21 mouse cellular contexts compared by ENCODE assay signal in genomic region chr9:42174349-42174955, GRCm38 (mm10). TPM values are rescaled to one million over a fixed set of nuclear protein-coding genes. Genes with fewer than 3 reads are reported as not detected.
A peak's percentile ranks its signal among the peaks of the same experiment; 100 is the strongest.
DNase-seq lines count a peak whose midpoint lies in the region; ATAC-seq and TF ChIP-seq lines count a peak whose summit lies in the region.
"Had no signal": no experiment of that assay in that cellular context is flagged by ENCODE, and none has a peak within 500 bp of the region (broad histone marks: within the 10 kb centered on the region; RNA-seq: fewer than 3 reads in every experiment).

No protein-coding gene starts in this region.

- no peak for TF ChIP-seq CTCF in midbrain, postnatal 0 days (IDR thresholded peaks at IDR 0.05)
- no peak for TF ChIP-seq CTCF in gastrocnemius, adult 2 months (IDR thresholded peaks at IDR 0.05)

- peak; percentile 23 for DNase-seq in midbrain, embryonic 10.5 days (ENCODE audit: low spot score)
- DNase-seq in midbrain, postnatal 0 days (ENCODE audit: low spot score), result no peak
- no peak for DNase-seq in gastrocnemius, adult 18-20 months (ENCODE audit: low spot score)
- no peak for DNase-seq in lung, postnatal 10 days
- DNase-seq in adrenal gland, postnatal 25 days, result no peak
- no peak for DNase-seq in gastrocnemius, adult 2 months
- DNase-seq: adrenal gland, postnatal 10 days; B cell, adult 2 months; cerebellum, postnatal 14 days; gastrocnemius, postnatal 36 days; heart, postnatal 36 days; kidney, adult 11 months; kidney, postnatal 14 days; lung, adult 2 months; right cerebral cortex, postnatal 14 days; thymus, postnatal 25 days had no signal

- H3K27ac ChIP-seq in midbrain, embryonic 10.5 days (replicated peaks), result peak overlapping the region; percentile 75
- H3K27ac ChIP-seq in midbrain, postnatal 0 days (ENCODE audit: low read depth, low read length), result no peak overlapping the region
- peak overlapping the region; percentile 78 for H3K27ac ChIP-seq in forebrain, embryonic 12.5 days
- peak overlapping the region; percentile 30; the same call in 1 of the 2 replicates for H3K27ac ChIP-seq in hindbrain, embryonic 15.5 days (replicated peaks)
- H3K27ac ChIP-seq in gastrocnemius, adult 2 months, result no peak overlapping the region
- H3K27ac ChIP-seq: embryonic facial prominence, embryonic 13.5 days had no signal

- H3K9me3 ChIP-seq in midbrain, embryonic 10.5 days (replicated peaks), result no peaks in the 10 kb centered on the region
- H3K9me3 ChIP-seq in midbrain, postnatal 0 days (ENCODE audit: low read length), result no peaks in the 10 kb centered on the region
- no peaks in the 10 kb centered on the region for H3K9me3 ChIP-seq in forebrain, embryonic 12.5 days
- no peaks in the 10 kb centered on the region for H3K9me3 ChIP-seq in hindbrain, embryonic 15.5 days
- H3K9me3 ChIP-seq: embryonic facial prominence, embryonic 13.5 days; G1E; heart, embryonic 12.5 days had no signal

- no peaks in the 10 kb centered on the region for H3K27me3 ChIP-seq in midbrain, embryonic 10.5 days (ENCODE audit: low read depth, poor library complexity, severe bottlenecking)
- H3K27me3 ChIP-seq in midbrain, postnatal 0 days (ENCODE audit: insufficient read depth, low read length), result no peaks in the 10 kb centered on the region
- no peaks in the 10 kb centered on the region for H3K27me3 ChIP-seq in forebrain, embryonic 12.5 days
- no peaks in the 10 kb centered on the region for H3K27me3 ChIP-seq in hindbrain, embryonic 15.5 days
- H3K27me3 ChIP-seq: embryonic facial prominence, embryonic 13.5 days; heart, embryonic 12.5 days had no signal

- WGBS in midbrain, embryonic 10.5 days, result 16% methylated on average over 2 of the region's 2 CpGs
- WGBS in midbrain, postnatal 0 days, result 10% methylated on average over 2 of the region's 2 CpGs
- 10% methylated on average over 2 of the region's 2 CpGs for WGBS in forebrain, embryonic 12.5 days
- 19% methylated on average over 2 of the region's 2 CpGs for WGBS in hindbrain, embryonic 15.5 days

- peaks cover 24% of the 10 kb centered on the region for H3K4me1 ChIP-seq in midbrain, embryonic 10.5 days
- H3K4me1 ChIP-seq in midbrain, postnatal 0 days (ENCODE audit: insufficient read depth, low read length), result 0 out of 2 replicates have a peak, but pooled peaks cover 2% of the 10 kb centered on the region
- peaks cover 21% of the 10 kb centered on the region for H3K4me1 ChIP-seq in forebrain, embryonic 12.5 days
- peaks cover 7% of the 10 kb centered on the region for H3K4me1 ChIP-seq in hindbrain, embryonic 15.5 days (replicated peaks)
- H3K4me1 ChIP-seq: embryonic facial prominence, embryonic 13.5 days; heart, embryonic 12.5 days had no signal

- H3K4me2 ChIP-seq in midbrain, postnatal 0 days (ENCODE audit: low read depth, low read length, poor library complexity, severe bottlenecking), result no peak overlapping the region
- H3K4me2 ChIP-seq in forebrain, embryonic 12.5 days, result no peak overlapping the region
- H3K4me2 ChIP-seq in hindbrain, embryonic 15.5 days, result no peak overlapping the region
- H3K4me2 ChIP-seq: embryonic facial prominence, embryonic 13.5 days; heart, embryonic 12.5 days had no signal

- H3K36me3 ChIP-seq in midbrain, embryonic 10.5 days, result no peaks in the 10 kb centered on the region
- H3K36me3 ChIP-seq in midbrain, postnatal 0 days (ENCODE audit: insufficient read depth, low read length), result no peaks in the 10 kb centered on the region
- H3K36me3 ChIP-seq in forebrain, embryonic 12.5 days (replicated peaks), result no peaks in the 10 kb centered on the region
- H3K36me3 ChIP-seq in hindbrain, embryonic 15.5 days, result no peaks in the 10 kb centered on the region
- H3K36me3 ChIP-seq: embryonic facial prominence, embryonic 13.5 days; G1E; heart, embryonic 12.5 days had no signal

- H3K4me3 ChIP-seq in midbrain, embryonic 10.5 days, result no peak overlapping the region
- H3K4me3 ChIP-seq in midbrain, postnatal 0 days (ENCODE audit: low read depth, low read length), result no peak overlapping the region
- no peak overlapping the region for H3K4me3 ChIP-seq in forebrain, embryonic 12.5 days (replicated peaks)
- H3K4me3 ChIP-seq in hindbrain, embryonic 15.5 days, result no peak overlapping the region
- no peak overlapping the region for H3K4me3 ChIP-seq in gastrocnemius, adult 2 months
- H3K4me3 ChIP-seq: embryonic facial prominence, embryonic 13.5 days; heart, embryonic 12.5 days had no signal

- no peak overlapping the region for H3K9ac ChIP-seq in midbrain, postnatal 0 days (replicated peaks; ENCODE audit: low read length, poor library complexity, severe bottlenecking)
- no peak overlapping the region for H3K9ac ChIP-seq in forebrain, embryonic 12.5 days
- no peak overlapping the region for H3K9ac ChIP-seq in hindbrain, embryonic 15.5 days
- H3K9ac ChIP-seq: embryonic facial prominence, embryonic 13.5 days; heart, embryonic 12.5 days had no signal

- no peak for ATAC-seq in midbrain, postnatal 0 days (ENCODE audit: low FRiP score)
- ATAC-seq in forebrain, embryonic 12.5 days (ENCODE audit: low FRiP score), result peak; percentile 68; the same call in 1 of the 2 replicates
- ATAC-seq in hindbrain, embryonic 15.5 days (ENCODE audit: low FRiP score, low read depth), result no peak

- intact Hi-C loops in gastrocnemius, adult 2 months (cut with DNase I), result no loop called here

RNA-seq across cellular contexts. Expression of gene Sorl1, which starts 50.4 kb away (rescaled TPM):
- 2.3 and 3.8 TPM in 2 replicates for polyA plus RNA-seq in midbrain, embryonic 10.5 days (2016; fragmentation: Nextera tagmentation; extraction: Ambion mirVana)
- 21.9 and 24.8 TPM in 2 replicates for total RNA-seq in midbrain, postnatal 0 days (2014; rRNA removed)
- 6.7 and 7.1 TPM in 2 replicates for polyA plus RNA-seq in midbrain, postnatal 0 days (2015; fragmentation: Nextera tagmentation; extraction: Ambion mirVana)
- 8.2 and 11.1 TPM in 2 replicates for polyA plus RNA-seq in forebrain, embryonic 12.5 days (2016; fragmentation: Nextera tagmentation; extraction: Ambion mirVana)
- 11.2 and 12.4 TPM in 2 replicates for polyA plus RNA-seq in hindbrain, embryonic 15.5 days (2015; fragmentation: Nextera tagmentation; extraction: Ambion mirVana)
- total RNA-seq in gastrocnemius, adult 18-20 months (2021), result 10 to 100 TPM; 37.8 to 38.9 TPM
- 16.3 and 20.9 TPM in 2 replicates for total RNA-seq in adrenal gland, postnatal 25 days (2021)
- 10 to 100 TPM; 38.7 to 43.4 TPM for total RNA-seq in gastrocnemius, adult 2 months (2021)

Comparison
In these comparisons a context has a peak if more than half of its experiments do, and no peak if none do; other contexts are left out.
1. H3K27ac ChIP-seq: peak in midbrain, embryonic 10.5 days (single experiment), forebrain, embryonic 12.5 days (single experiment) and hindbrain, embryonic 15.5 days (single experiment); none in midbrain, postnatal 0 days (single experiment) and gastrocnemius, adult 2 months (single experiment).